Comparison of ENCODE assay signal across 27 mouse cellular contexts in genomic region chr11:54271437-54271949, GRCm38 (mm10). TPM values are rescaled to one million over a fixed set of nuclear protein-coding genes. Genes with fewer than 3 reads are reported as not detected.
"Had no signal": no experiment of that assay in that cellular context is flagged by ENCODE, and none has a peak within 500 bp of the region (broad histone marks: within the 10 kb centered on the region; RNA-seq: fewer than 3 reads in every experiment).

No protein-coding gene starts in this region.

- H3K9me3 ChIP-seq: limb, embryonic 10.5 days; limb, embryonic 13.5 days; liver, embryonic 13.5 days; neural tube, embryonic 12.5 days; neural tube, embryonic 15.5 days; stomach, embryonic 15.5 days had no signal

- H3K4me3 ChIP-seq: layer of hippocampus, adult 2 months; limb, embryonic 10.5 days; limb, embryonic 13.5 days; liver, embryonic 13.5 days; megakaryocyte, embryonic 14.5 days; neural tube, embryonic 12.5 days; neural tube, embryonic 15.5 days; stomach, embryonic 15.5 days had no signal

- DNase-seq: kidney, adult 18-20 months; kidney, adult 9 months; kidney, postnatal 25 days; layer of hippocampus, adult 9-11 months; liver, embryonic 13.5 days; lung, embryonic 14.5 days; midbrain, embryonic 14.5 days; right cerebral cortex, postnatal 25 days; spleen, adult 18-20 months; thymus, postnatal 25 days had no signal

- H3K27me3 ChIP-seq: limb, embryonic 13.5 days; liver, embryonic 13.5 days; neural tube, embryonic 12.5 days; neural tube, embryonic 15.5 days; stomach, embryonic 15.5 days had no signal

- H3K4me2 ChIP-seq: limb, embryonic 13.5 days; liver, embryonic 13.5 days; lung, embryonic 14.5 days; midbrain, embryonic 11.5 days; neural tube, embryonic 12.5 days; neural tube, embryonic 15.5 days; stomach, embryonic 15.5 days had no signal

- H3K27ac ChIP-seq: layer of hippocampus, adult 2 months; limb, embryonic 10.5 days; limb, embryonic 13.5 days; liver, embryonic 13.5 days; macrophage; neural tube, embryonic 12.5 days; neural tube, embryonic 15.5 days; stomach, embryonic 15.5 days had no signal

- H3K9ac ChIP-seq: limb, embryonic 13.5 days; liver, embryonic 13.5 days; lung, embryonic 14.5 days; neural tube, embryonic 12.5 days; neural tube, embryonic 15.5 days; stomach, embryonic 15.5 days had no signal

- ATAC-seq: lung, postnatal 0 days had no signal

- H3K36me3 ChIP-seq: limb, embryonic 10.5 days; limb, embryonic 13.5 days; liver, embryonic 13.5 days; neural tube, embryonic 12.5 days; neural tube, embryonic 15.5 days; stomach, embryonic 15.5 days had no signal

- H3K4me1 ChIP-seq: limb, embryonic 10.5 days; limb, embryonic 13.5 days; liver, embryonic 13.5 days; megakaryocyte, embryonic 14.5 days; neural tube, embryonic 12.5 days; neural tube, embryonic 15.5 days; stomach, embryonic 15.5 days had no signal

RNA-seq across cellular contexts. Expression of gene Il3, which starts 4.4 kb away (rescaled TPM):
- total RNA-seq: layer of hippocampus, adult 2 months; layer of hippocampus, postnatal 25 days; left cerebral cortex, adult 18-20 months; left cerebral cortex, postnatal 25 days; liver, adult 2 months had no signal
- polyA plus RNA-seq: kidney, embryonic 16.5 days; large intestine, adult 2 months; limb, embryonic 10.5 days; limb, embryonic 13.5 days; liver, adult 2 months; liver, embryonic 13.5 days; liver, embryonic 16.5 days; lung, embryonic 14.5 days; lung, postnatal 0 days; macrophage; midbrain, embryonic 11.5 days; midbrain, embryonic 14.5 days; neural tube, embryonic 12.5 days; neural tube, embryonic 15.5 days; stomach, embryonic 15.5 days had no signal

RNA-seq across cellular contexts. Expression of gene Csf2, which starts 22.0 kb away (rescaled TPM):
- total RNA-seq: layer of hippocampus, adult 2 months; layer of hippocampus, postnatal 25 days; left cerebral cortex, adult 18-20 months; left cerebral cortex, postnatal 25 days; liver, adult 2 months had no signal
- polyA plus RNA-seq: kidney, embryonic 16.5 days; limb, embryonic 10.5 days; limb, embryonic 13.5 days; liver, adult 2 months; liver, embryonic 13.5 days; liver, embryonic 16.5 days; macrophage; midbrain, embryonic 11.5 days; midbrain, embryonic 14.5 days; neural tube, embryonic 12.5 days; neural tube, embryonic 15.5 days had no signal

RNA-seq across cellular contexts. Expression of gene Acsl6, which starts 32.1 kb away (rescaled TPM):
- polyA plus RNA-seq: liver, adult 2 months; macrophage had no signal
